Mouse (Mus musculus) heart, adult 2 months (tissue): ENCODE measurements around the gene Gm7102. TPM values are rescaled to one million over a fixed set of nuclear protein-coding genes. Genes with fewer than 3 reads are reported as not detected.

Experiments
- DNase-seq, 2 experiments: peaks; one replicate each; pipeline ENCODE4 v3.0.0; 2021
- H3K27ac ChIP-seq: fragments of 200-600 bp; 2 replicates; pipeline ENCODE4 v1.8.1; 2022
- H3K27me3 ChIP-seq: fragments of 200-500 bp; 2 replicates; pipeline ENCODE4 v1.6.1; 2012; ENCODE audit warnings: mild to moderate bottlenecking, low read length, inconsistent platforms, mixed read lengths; ENCODE audit not compliant: control insufficient read depth, insufficient read depth
- H3K36me3 ChIP-seq: fragments of 200-500 bp; 2 replicates; pipeline ENCODE4 v1.6.1; 2012; ENCODE audit warnings: low read length, inconsistent platforms; ENCODE audit not compliant: control insufficient read depth, insufficient read depth
- H3K4me1 ChIP-seq: fragments of 200-500 bp; 2 replicates; pipeline ENCODE4 v1.6.1; 2011; ENCODE audit warnings: low read length; ENCODE audit not compliant: control insufficient read depth, insufficient read depth
- H3K4me3 ChIP-seq: fragments of 200-600 bp; 2 replicates; pipeline ENCODE4 v1.8.1; 2022
- H3K79me2 ChIP-seq: fragments of 200-500 bp; replicated peaks from 2 replicates; pipeline ENCODE4 v1.6.1; 2012; ENCODE audit warnings: mild to moderate bottlenecking, inconsistent platforms, low read length, moderate library complexity, mixed read lengths; ENCODE audit not compliant: control insufficient read depth, insufficient read depth
- H3K9ac ChIP-seq: fragments of 200-500 bp; 2 replicates; pipeline ENCODE4 v1.6.1; 2012; ENCODE audit warnings: low read depth, mild to moderate bottlenecking, control low read depth, inconsistent platforms, low read length, mixed read lengths
- CTCF ChIP-seq: fragments of 200-600 bp; IDR thresholded peaks from 2 replicates; pipeline ENCODE4 v1.8.1; 2022; ENCODE audit warnings: antibody characterized with exemption, mild to moderate bottlenecking, moderate library complexity
- EP300 ChIP-seq: fragments of 200-500 bp; IDR thresholded peaks from 2 replicates; pipeline ENCODE4 v1.6.1; 2011; ENCODE audit warnings: low read depth, low read length, control low read depth; ENCODE audit not compliant: insufficient read depth
- POLR2A ChIP-seq: fragments of 200-500 bp; IDR thresholded peaks from 2 replicates; pipeline ENCODE4 v1.6.1; 2011; ENCODE audit warnings: mild to moderate bottlenecking, low read depth, low read length, control low read depth; ENCODE audit not compliant: insufficient read depth
- WGBS: fragments of 180-500 bp; shearing (Covaris S2); methylation state at CpG from one replicate; pipeline ENCODE4 v1.1.7; 2018; 5-methylcytosine and 5-hydroxymethylcytosine counted together
- intact Hi-C: fragments of 180-260 bp; cut with DNase I; formaldehyde crosslinking; loops from one replicate; pipeline ENCODE4 v1.15.1; 2025
- polyA plus RNA-seq: library from polyadenylated mRNA; depleted of rRNA; stranded (reverse); fragments of >200 nt; gene quantifications from 2 replicates; pipeline ENCODE4 v1.2.3, GENCODE M21; 2012
- total RNA-seq, 2 experiments: library from RNA; stranded (reverse); gene quantifications; 2 replicates each; pipeline ENCODE4 v1.2.3; 2021

Gm7102 gene
- total and polyA plus RNA-seq, 3 experiments = 0.16 TPM; not detected in 2

- 3% methylated on average over 27 of the region's 27 CpGs for WGBS
- intact Hi-C loops = no loop called here
- TF ChIP-seq CTCF = no peak
- no peak for TF ChIP-seq EP300
- no peak for TF ChIP-seq POLR2A
Observed at GRCm38 (mm10) chr19:61151701-61152420, 24.2 kb downstream of the Gm7102 start.

GRCm38 (mm10) chr19:61151372-61151700 lies 24.8 kb downstream of the Gm7102 start:
- Histone ChIP-seq H3K36me3 (no peaks in the 10 kb centered on the region), H3K4me1 (no peaks in the 10 kb centered on the region), H3K27ac (no peak overlapping the region), H3K9ac (no peak overlapping the region), H3K79me2 (no peaks in the 10 kb centered on the region), H3K27me3 (no peaks in the 10 kb centered on the region), H3K4me3 (peak overlapping the region; percentile 18; the same call in 1 of the 2 replicates)
- TF ChIP-seq CTCF = no peak
- TF ChIP-seq EP300 = no peak
- no peak for TF ChIP-seq POLR2A
- DNase-seq = peak in 1 of 2 experiments; percentile 15
- intact Hi-C loops = no loop called here
- 10% methylated on average over 8 of the region's 8 CpGs for WGBS

More at GRCm38 (mm10) chr19:61151701-61152420, 24.2 kb downstream of the Gm7102 start:
- H3K36me3 ChIP-seq = no peaks in the 10 kb centered on the region
- H3K27ac ChIP-seq = no peak overlapping the region
- H3K79me2 ChIP-seq = no peaks in the 10 kb centered on the region
- H3K4me3 ChIP-seq = peak overlapping the region; percentile 18
- no peaks in the 10 kb centered on the region for H3K27me3 ChIP-seq
- DNase-seq = peak in 1 of 2 experiments; percentile 31
- no peaks in the 10 kb centered on the region for H3K4me1 ChIP-seq
- H3K9ac ChIP-seq = peak overlapping the region; percentile 42

- Histone ChIP-seq H3K79me2 (peaks cover 2% of the 10 kb centered on the region; the same call in 1 of the 2 replicates), H3K9ac (no peak overlapping the region), H3K27ac (peak overlapping the region; percentile 73), H3K36me3 (peaks cover 3% of the 10 kb centered on the region), H3K4me1 (no peaks in the 10 kb centered on the region; the same call in 1 of the 2 replicates), H3K27me3 (no peaks in the 10 kb centered on the region), H3K4me3 (peak overlapping the region; percentile 82)
- intact Hi-C loops = loop anchor here (5.0 kb wide), 1 partner anchor 254 kb away; the partner anchor contains the start of gene Grk5
- 26% methylated on average over 4 of the region's 4 CpGs for WGBS
- DNase-seq = no peak
- TF ChIP-seq CTCF (no peak), POLR2A (no peak), EP300 (no peak)
Observed at GRCm38 (mm10) chr19:61141299-61141698, 34.8 kb downstream of the Gm7102 start.

- DNase-seq = peak; percentile 81 to 90
- peaks cover 2% of the 10 kb centered on the region; the same call in 1 of the 2 replicates for H3K79me2 ChIP-seq
- H3K27me3 ChIP-seq = no peaks in the 10 kb centered on the region
- peak within 1 kb of the TSS; percentile 85 for H3K9ac ChIP-seq
- H3K27ac ChIP-seq = peak within 1 kb of the TSS; percentile 73
- TF ChIP-seq CTCF (no peak), POLR2A (peak; percentile 86), EP300 (0 out of 2 replicates have a peak, but pooled peaks have one; percentile 6)
- H3K4me1 ChIP-seq = no peaks in the 10 kb centered on the region; the same call in 1 of the 2 replicates
- H3K4me3 ChIP-seq = peak within 1 kb of the TSS; percentile 82
- 1% methylated on average over 18 of the region's 18 CpGs for WGBS
- peaks cover 3% of the 10 kb centered on the region for H3K36me3 ChIP-seq
- intact Hi-C loops = loop anchor here (5.0 kb wide), 1 partner anchor 253 kb away; the partner anchor contains the start of gene Grk5
Observed at GRCm38 (mm10) chr19:61140342-61141206, 35.5 kb downstream of the Gm7102 start, which contains the start of gene Zfp950. Gene Zfp950 (minus strand): TSS chr19:61140840.

- Histone ChIP-seq H3K4me1 (no peaks in the 10 kb centered on the region; the same call in 1 of the 2 replicates), H3K9ac (no peak overlapping the region), H3K4me3 (no peak overlapping the region), H3K36me3 (peaks cover 3% of the 10 kb centered on the region), H3K27me3 (no peaks in the 10 kb centered on the region), H3K79me2 (peaks cover 3% of the 10 kb centered on the region; the same call in 1 of the 2 replicates), H3K27ac (no peak overlapping the region)
- DNase-seq = no peak
- intact Hi-C loops = loop anchor here (5.0 kb wide), 1 partner anchor 266 kb away; the partner anchor contains the start of gene Prdx3
- TF ChIP-seq EP300 (no peak), POLR2A (no peak), CTCF (no peak)
Observed at GRCm38 (mm10) chr19:61138655-61139054, 37.5 kb downstream of the Gm7102 start.
